22 mouse cellular contexts compared by ENCODE assay signal in the genomic region with DNA sequence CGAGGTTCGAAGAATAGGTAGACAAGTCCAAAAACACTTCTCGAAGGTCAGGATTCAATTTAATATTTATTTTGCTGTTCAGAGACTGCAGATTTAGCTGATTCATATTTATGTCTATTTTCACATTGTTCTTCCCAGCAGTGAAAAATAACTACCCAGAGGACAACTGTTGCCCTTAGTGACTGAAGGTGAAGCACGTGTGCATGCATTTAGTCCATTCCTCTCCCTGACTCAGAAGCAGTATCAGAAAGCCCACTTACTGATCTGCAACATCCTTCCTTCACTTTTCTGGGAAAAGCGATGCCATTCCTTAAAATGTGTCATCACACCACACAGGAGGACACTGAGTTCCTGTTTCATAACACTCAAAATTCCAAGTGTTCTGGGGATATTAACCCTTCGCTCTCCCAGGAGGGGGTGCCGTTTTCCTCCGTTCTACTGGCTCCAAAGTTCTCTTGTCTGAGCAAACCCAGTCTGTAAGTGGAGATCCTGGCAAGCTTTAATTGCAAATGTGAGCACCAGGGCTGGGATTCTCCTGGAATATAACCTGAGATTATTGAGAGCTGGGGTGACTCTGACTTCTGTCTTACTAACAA. TPM values are rescaled to one million over a fixed set of nuclear protein-coding genes. Genes with fewer than 3 reads are reported as not detected.
"Had no signal": no experiment of that assay in that cellular context is flagged by ENCODE, and none has a peak within 500 bp of the region (broad histone marks: within the 10 kb centered on the region; RNA-seq: fewer than 3 reads in every experiment).

No protein-coding gene starts in this region.

- ATAC-seq: midbrain, embryonic 15.5 days had no signal

- H3K4me3 ChIP-seq: left cerebral cortex, adult 2 months; limb, embryonic 10.5 days; limb, embryonic 13.5 days; liver, embryonic 13.5 days; lung, embryonic 15.5 days; midbrain, embryonic 15.5 days; neural tube, embryonic 13.5 days; stomach, embryonic 15.5 days had no signal

- H3K4me2 ChIP-seq: limb, embryonic 13.5 days; liver, embryonic 13.5 days; lung, embryonic 15.5 days; midbrain, embryonic 11.5 days; midbrain, embryonic 15.5 days; neural tube, embryonic 13.5 days; stomach, embryonic 15.5 days had no signal

- H3K27ac ChIP-seq: kidney, postnatal 0 days; left cerebral cortex, adult 2 months; limb, embryonic 10.5 days; limb, embryonic 13.5 days; liver, embryonic 13.5 days; lung, embryonic 15.5 days; midbrain, embryonic 15.5 days; neural tube, embryonic 13.5 days; stomach, embryonic 15.5 days had no signal

- H3K9me3 ChIP-seq: limb, embryonic 10.5 days; limb, embryonic 13.5 days; liver, embryonic 13.5 days; lung, embryonic 15.5 days; midbrain, embryonic 15.5 days; neural tube, embryonic 13.5 days; stomach, embryonic 15.5 days had no signal

- DNase-seq: layer of hippocampus, postnatal 36 days; liver; liver, embryonic 13.5 days; lung, postnatal 14 days; lung, postnatal 4 days; retina, postnatal 1 day; right cerebral cortex, postnatal 25 days; spleen, adult 18-20 months; thymus, postnatal 14 days; thymus, postnatal 4 days had no signal

- H3K9ac ChIP-seq: limb, embryonic 13.5 days; liver, embryonic 13.5 days; lung, embryonic 15.5 days; midbrain, embryonic 15.5 days; neural tube, embryonic 13.5 days; stomach, embryonic 15.5 days had no signal

- H3K27me3 ChIP-seq: limb, embryonic 13.5 days; lung, embryonic 15.5 days; midbrain, embryonic 15.5 days; stomach, embryonic 15.5 days had no signal

- H3K36me3 ChIP-seq: limb, embryonic 10.5 days; limb, embryonic 13.5 days; liver, embryonic 13.5 days; lung, embryonic 15.5 days; midbrain, embryonic 15.5 days; neural tube, embryonic 13.5 days; stomach, embryonic 15.5 days had no signal

- H3K4me1 ChIP-seq: limb, embryonic 10.5 days; lung, embryonic 15.5 days; stomach, embryonic 15.5 days had no signal

RNA-seq across cellular contexts. Expression of gene Steap2, which starts 5.3 kb away (rescaled TPM):
- total RNA-seq: megakaryocyte progenitor cell, adult 5-6 weeks; megakaryocyte-erythroid progenitor cell, adult 5-6 weeks; neutrophil, adult 5-6 weeks had no signal

RNA-seq across cellular contexts. Expression of gene Cfap69, which starts 25.0 kb away (rescaled TPM):
- total RNA-seq: megakaryocyte progenitor cell, adult 5-6 weeks; megakaryocyte-erythroid progenitor cell, adult 5-6 weeks; neutrophil, adult 5-6 weeks had no signal
